Mouse (Mus musculus) kidney, postnatal 0 days (tissue): Measurements from ENCODE around the gene Meis1. TPM values are rescaled to one million over a fixed set of nuclear protein-coding genes. Genes with fewer than 3 reads are reported as not detected.
A peak's percentile ranks its signal among the peaks of the same experiment; 100 is the strongest.

Experiments
- ATAC-seq: fragments of 200-750 bp; cut with Nextera tagmentation; replicated peaks from 2 replicates; pipeline ENCODE4 v1.8.0; 2017; ENCODE audit warnings: low read depth, moderate number of reproducible peaks, moderate TSS enrichment, moderate library complexity; ENCODE audit not compliant: low FRiP score
- DNase-seq: peaks from one replicate; pipeline ENCODE4 v3.0.0-alpha.2; 2016; ENCODE audit warnings: low spot score
- H3K27ac ChIP-seq: fragments of 300-500 bp; sonication (generic); 2 replicates; pipeline ENCODE4 v1.5.1; 2014; ENCODE audit warnings: mild to moderate bottlenecking
- H3K27me3 ChIP-seq: fragments of 300-500 bp; sonication (generic); 2 replicates; pipeline ENCODE4 v1.6.1; 2014; ENCODE audit warnings: low read length, mixed read lengths; ENCODE audit not compliant: insufficient read depth
- H3K36me3 ChIP-seq: fragments of 300-500 bp; sonication (generic); 2 replicates; pipeline ENCODE4 v1.6.1; 2014; ENCODE audit warnings: low read length, mixed read lengths; ENCODE audit not compliant: insufficient read depth
- H3K4me1 ChIP-seq: fragments of 300-500 bp; sonication (generic); replicated peaks from 2 replicates; pipeline ENCODE4 v1.6.1; 2014; ENCODE audit warnings: antibody characterized with exemption, low read length, mixed read lengths; ENCODE audit not compliant: insufficient read depth
- H3K4me2 ChIP-seq: fragments of 300-500 bp; sonication (generic); 2 replicates; pipeline ENCODE4 v1.6.1; 2014; ENCODE audit warnings: mild to moderate bottlenecking, low read length, moderate library complexity, mixed read lengths
- H3K4me3 ChIP-seq: fragments of 300-500 bp; sonication (generic); replicated peaks from 2 replicates; pipeline ENCODE4 v1.5.1; 2014; ENCODE audit warnings: low read depth, low read length
- H3K9ac ChIP-seq: fragments of 300-500 bp; sonication (generic); 2 replicates; pipeline ENCODE4 v1.6.1; 2014; ENCODE audit warnings: low read depth, low read length
- H3K9me3 ChIP-seq: fragments of 300-500 bp; sonication (generic); replicated peaks from 2 replicates; pipeline ENCODE4 v1.6.1; 2016; ENCODE audit warnings: low read length, inconsistent platforms, mixed read lengths
- CTCF ChIP-seq: IDR thresholded peaks from 2 replicates; pipeline ENCODE4 v1.5.1; 2016; ENCODE audit warnings: antibody characterized with exemption, low read depth, mild to moderate bottlenecking, moderate library complexity
- whole genome bisulfite sequencing: fragments of 180-500 bp; shearing (Covaris S2); extraction: QIAGEN DNeasy Blood & Tissue Kit; methylation state at CpG from one replicate; pipeline ENCODE4 v1.1.7; 2014; 5-methylcytosine and 5-hydroxymethylcytosine counted together
- polyA plus RNA-seq: library from polyadenylated mRNA; unstranded; fragments of >200 nt; fragmentation: Nextera tagmentation; extraction: Ambion mirVana; gene quantifications from 2 replicates; pipeline ENCODE4 v1.2.1, GENCODE M21; 2015

Meis1 gene
- polyA plus RNA-seq, 1 experiment from 2014 or later: 59.0 TPM

DNA sequence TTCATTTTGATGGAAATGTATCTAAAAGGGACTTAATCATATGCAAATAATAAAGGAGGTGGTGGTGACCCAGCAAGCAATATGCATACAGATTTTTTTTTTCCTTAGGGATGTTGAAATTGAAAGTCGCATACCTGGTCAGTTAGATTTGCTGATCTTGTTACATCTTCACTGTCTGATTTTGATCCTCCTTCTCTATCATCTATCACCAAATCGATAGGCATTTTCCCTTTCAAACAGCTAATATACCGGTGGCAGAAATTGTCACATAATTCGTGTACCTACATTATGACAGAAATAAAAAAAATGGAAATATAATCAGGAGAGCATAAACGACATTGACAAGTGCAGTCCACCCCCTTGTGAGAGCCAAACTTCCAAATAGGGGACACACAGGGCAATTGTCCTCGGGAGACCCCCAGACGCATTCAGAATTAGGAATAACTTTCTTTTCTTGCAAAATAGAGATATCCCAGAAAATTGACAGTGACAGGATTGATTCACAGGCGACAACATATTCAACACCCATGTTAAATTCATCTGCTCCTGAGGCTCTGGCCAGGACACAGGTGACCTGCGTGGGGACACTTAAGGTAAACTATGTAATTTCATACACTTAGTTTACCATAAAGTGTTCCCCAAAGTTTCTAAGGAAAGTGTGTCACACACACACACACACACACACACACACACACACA, 7.5 kb downstream of the Meis1 start:
- ATAC-seq: no peak
- Histone ChIP-seq H3K36me3 (0 out of 2 replicates have a peak, but pooled peaks cover 3% of the 10 kb centered on the region), H3K9ac (peak overlapping the region; percentile 19; the same call in 1 of the 2 replicates), H3K27me3 (0 out of 2 replicates have a peak, but pooled peaks cover 4% of the 10 kb centered on the region), H3K9me3 (no peaks in the 10 kb centered on the region), H3K4me2 (peak overlapping the region; percentile 86), H3K4me3 (peak overlapping the region; percentile 28), H3K27ac (no peak overlapping the region), H3K4me1 (no peaks in the 10 kb centered on the region)
- no peak for TF ChIP-seq CTCF
- WGBS: 39% methylated on average over 9 of the region's 9 CpGs
- no peak for DNase-seq

DNA sequence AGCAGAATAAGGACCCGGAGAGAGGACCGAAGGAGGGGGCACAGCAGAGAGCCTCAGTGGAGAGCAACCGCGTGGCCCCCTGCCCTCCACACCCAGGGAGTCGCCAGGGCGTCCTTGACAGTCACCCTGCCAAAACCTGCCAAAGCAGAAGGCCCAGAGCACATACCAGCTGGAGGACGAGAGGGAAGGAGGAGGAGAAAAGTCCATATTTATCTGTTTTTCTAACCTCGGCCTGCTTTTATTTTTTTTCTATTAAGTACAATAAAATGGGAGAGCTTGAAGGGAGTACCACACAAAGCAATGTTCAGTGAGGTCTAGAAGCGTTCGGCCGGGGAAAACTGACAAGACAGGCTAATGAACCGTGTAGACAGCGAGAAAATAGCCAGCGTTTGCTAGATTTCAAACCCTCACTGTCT, 8.4 kb downstream of the Meis1 start:
- peak overlapping the region; percentile 38 for H3K27ac ChIP-seq
- 13% methylated on average over 14 of the region's 14 CpGs for WGBS
- no peak for ATAC-seq
- H3K4me2 ChIP-seq: peak overlapping the region; percentile 86
- H3K36me3 ChIP-seq: no peaks in the 10 kb centered on the region
- no peaks in the 10 kb centered on the region for H3K9me3 ChIP-seq
- TF ChIP-seq CTCF: no peak
- peak overlapping the region; percentile 28 for H3K4me3 ChIP-seq
- H3K4me1 ChIP-seq: no peaks in the 10 kb centered on the region
- 0 out of 2 replicates have a peak, but pooled peaks cover 4% of the 10 kb centered on the region for H3K27me3 ChIP-seq
- H3K9ac ChIP-seq: peak overlapping the region; percentile 38
- DNase-seq: peak; percentile 87

DNA sequence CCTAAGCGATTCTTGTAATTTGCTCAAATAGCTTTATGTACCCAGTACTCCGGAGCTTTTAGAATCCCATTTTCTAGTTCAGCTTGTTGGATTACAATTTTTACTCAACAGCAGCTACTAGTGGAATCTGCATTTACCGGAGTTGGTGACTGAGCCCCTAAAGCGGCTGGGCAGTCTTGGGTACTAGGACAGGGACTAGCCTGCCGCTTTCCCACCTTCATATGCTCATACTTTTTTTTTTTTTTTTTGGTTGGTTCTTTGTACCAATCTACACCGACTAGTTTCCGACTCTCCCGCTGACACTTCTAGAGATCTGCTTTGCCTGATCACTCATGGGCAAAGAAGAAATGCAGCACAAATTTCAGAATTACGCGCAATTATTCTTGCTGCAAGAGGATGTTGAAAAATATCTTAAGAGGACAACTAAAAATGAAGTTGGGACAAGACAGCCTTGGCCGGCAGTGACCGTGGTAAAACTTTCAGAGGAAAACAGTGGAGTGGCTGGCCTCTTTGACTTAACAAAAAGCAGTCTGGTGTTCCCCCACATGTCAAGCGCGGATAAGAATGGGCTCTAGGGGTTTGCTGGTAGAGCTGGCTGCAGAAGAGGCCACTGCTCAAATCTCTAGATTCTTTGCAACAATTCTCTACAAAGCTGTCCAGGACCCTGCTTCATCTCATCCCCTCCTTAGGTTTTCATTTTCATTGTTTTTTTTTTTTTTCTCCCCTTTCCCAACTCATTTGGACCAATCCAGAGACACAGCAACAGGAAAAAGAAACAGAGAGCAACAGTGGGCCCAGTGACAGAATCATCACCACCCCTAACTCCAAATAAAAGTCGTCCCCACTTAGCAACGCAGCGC, 9.0 kb downstream of the Meis1 start:
- 40% methylated on average over 17 of the region's 17 CpGs for WGBS
- DNase-seq: peak; percentile 49

DNA sequence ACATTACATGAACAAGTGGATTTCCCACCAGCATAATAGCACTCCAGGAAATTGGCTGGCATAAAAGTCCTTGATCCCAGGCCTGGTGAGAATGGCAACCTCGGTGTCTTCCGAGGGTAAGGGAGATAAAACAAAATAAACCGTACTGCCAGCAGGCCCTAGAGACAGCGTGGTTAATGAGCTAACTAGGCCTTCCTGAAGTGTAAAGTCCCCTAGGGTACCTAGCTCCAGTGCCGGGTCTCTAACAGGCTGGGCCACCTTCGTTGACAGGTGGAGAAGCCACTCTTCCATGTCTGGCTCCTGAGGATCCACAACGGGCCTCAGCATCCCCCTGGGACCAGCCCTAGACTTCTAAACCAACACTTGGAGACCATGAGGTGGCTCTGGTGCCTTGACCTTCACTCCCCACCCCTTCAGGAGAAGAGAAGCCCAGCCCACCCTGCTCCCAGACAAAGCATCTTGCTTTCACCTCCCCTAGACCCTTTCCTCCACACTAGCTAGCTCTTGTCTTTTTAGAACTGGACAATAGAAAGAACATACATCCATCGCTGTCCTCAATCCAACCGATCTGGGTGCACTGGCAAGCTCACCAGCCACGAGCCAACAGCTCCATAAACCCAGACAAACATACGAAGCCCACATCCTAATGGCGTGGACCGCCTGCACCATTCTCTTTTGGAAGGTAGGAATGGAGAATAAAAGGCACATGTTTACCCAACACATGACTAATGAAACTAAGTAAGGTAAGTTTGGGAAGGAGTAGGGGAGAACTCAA, 10.0 kb downstream of the Meis1 start:
- DNase-seq (no peak), ATAC-seq (no peak)
- TF ChIP-seq CTCF: no peak
- peak overlapping the region; percentile 38 for H3K27ac ChIP-seq
- peak overlapping the region; percentile 86 for H3K4me2 ChIP-seq
- H3K4me3 ChIP-seq: peak overlapping the region; percentile 28
- H3K36me3 ChIP-seq: no peaks in the 10 kb centered on the region
- 0 out of 2 replicates have a peak, but pooled peaks cover 4% of the 10 kb centered on the region for H3K27me3 ChIP-seq
- peak overlapping the region; percentile 38; the same call in 1 of the 2 replicates for H3K9ac ChIP-seq
- no peaks in the 10 kb centered on the region for H3K4me1 ChIP-seq
- WGBS: 45% methylated on average over 13 of the region's 13 CpGs
- no peaks in the 10 kb centered on the region for H3K9me3 ChIP-seq

More for the DNA sequence above, 9.0 kb downstream of the Meis1 start:
- no peak for ATAC-seq
- Histone ChIP-seq H3K27ac (peak overlapping the region; percentile 38), H3K27me3 (0 out of 2 replicates have a peak, but pooled peaks cover 4% of the 10 kb centered on the region), H3K4me3 (peak overlapping the region; percentile 28), H3K9me3 (no peaks in the 10 kb centered on the region), H3K4me2 (peak overlapping the region; percentile 86), H3K9ac (peak overlapping the region; percentile 38), H3K4me1 (no peaks in the 10 kb centered on the region), H3K36me3 (no peaks in the 10 kb centered on the region)
- no peak for TF ChIP-seq CTCF

DNA sequence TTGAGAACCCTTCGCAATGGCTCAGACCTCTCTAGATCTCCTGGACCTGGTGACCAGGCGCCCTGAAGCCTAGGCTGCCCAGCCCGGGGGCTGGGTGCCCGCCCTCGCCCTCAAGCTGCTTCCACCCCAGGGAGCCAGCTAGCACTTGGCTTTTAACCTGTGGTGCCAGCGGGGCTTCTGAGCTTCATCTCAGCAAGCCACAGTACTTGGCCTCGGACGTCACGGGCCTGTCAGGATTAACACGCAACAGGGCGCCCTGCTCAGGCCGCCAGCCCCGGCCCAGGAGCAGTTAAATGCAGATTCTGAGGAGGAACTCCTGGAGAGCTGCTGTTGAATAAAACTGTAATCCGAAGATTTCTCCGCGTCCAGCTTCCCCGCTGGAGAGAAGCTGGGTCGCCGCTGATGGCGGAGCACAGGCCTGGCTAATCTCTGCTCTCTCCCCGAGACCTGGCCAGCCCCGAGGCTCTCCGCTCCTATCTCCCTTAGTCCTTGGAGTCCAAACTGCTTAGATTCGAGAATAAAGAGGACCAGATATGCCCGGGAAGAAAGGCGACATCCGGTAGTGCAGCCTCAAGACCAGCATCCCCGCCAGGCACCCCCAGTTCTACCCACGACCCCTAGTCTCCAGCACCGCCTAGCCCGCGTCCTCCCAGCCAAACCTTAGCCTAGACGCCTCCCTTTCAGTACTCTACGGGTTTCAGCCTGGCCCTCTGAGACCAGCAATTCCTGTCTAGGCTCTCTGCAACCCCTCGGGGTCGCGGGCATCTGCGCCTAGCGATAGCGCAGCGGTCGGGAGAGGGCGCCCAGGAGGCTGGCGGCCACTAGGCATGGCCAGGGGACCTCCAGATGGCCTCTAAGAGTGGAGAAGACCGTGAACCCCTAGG, 11.0 kb downstream of the Meis1 start:
- H3K36me3 ChIP-seq: no peaks in the 10 kb centered on the region
- H3K9me3 ChIP-seq: no peaks in the 10 kb centered on the region
- no peak for ATAC-seq
- no peak for TF ChIP-seq CTCF
- peak overlapping the region; percentile 76 for H3K27ac ChIP-seq
- peak; percentile 40 for DNase-seq
- H3K9ac ChIP-seq: peak overlapping the region; percentile 43
- H3K27me3 ChIP-seq: 0 out of 2 replicates have a peak, but pooled peaks cover 4% of the 10 kb centered on the region
- peak overlapping the region; percentile 27 for H3K4me3 ChIP-seq
- H3K4me1 ChIP-seq: no peaks in the 10 kb centered on the region
- H3K4me2 ChIP-seq: peak overlapping the region; percentile 86
- WGBS: 43% methylated on average over 45 of the region's 45 CpGs
